Mouse (Mus musculus) liver, embryonic 12.5 days (tissue): Measurements from ENCODE around the gene Alyref. TPM values are rescaled to one million over a fixed set of nuclear protein-coding genes. Genes with fewer than 3 reads are reported as not detected.
"Not testable (repeated sequence)": the region's sequence is repeated elsewhere in the genome, so short reads cannot be mapped to it uniquely, and the experiment has no call there.

Source experiments
- ATAC-seq: fragments of 200-750 bp; cut with Nextera tagmentation; 2 replicates; pipeline ENCODE4 v1.8.0; 2017; ENCODE audit warnings: moderate number of reproducible peaks, mild to moderate bottlenecking, moderate library complexity
- H3K27ac ChIP-seq: fragments of 300-500 bp; sonication (generic); 2 replicates; pipeline ENCODE4 v1.5.1; 2016; ENCODE audit warnings: mild to moderate bottlenecking
- H3K27me3 ChIP-seq: fragments of 300-500 bp; sonication (generic); replicated peaks from 2 replicates; pipeline ENCODE4 v1.6.1; 2016; ENCODE audit warnings: mild to moderate bottlenecking, moderate library complexity
- H3K36me3 ChIP-seq: fragments of 300-500 bp; sonication (generic); 2 replicates; pipeline ENCODE4 v1.6.1; 2016; ENCODE audit warnings: mild to moderate bottlenecking, moderate library complexity
- H3K4me1 ChIP-seq: fragments of 300-500 bp; sonication (generic); 2 replicates; pipeline ENCODE4 v1.6.1; 2016
- H3K4me2 ChIP-seq: fragments of 300-500 bp; sonication (generic); 2 replicates; pipeline ENCODE4 v1.6.1; 2016; ENCODE audit warnings: mild to moderate bottlenecking, moderate library complexity
- H3K4me3 ChIP-seq: fragments of 300-500 bp; sonication (generic); 2 replicates; pipeline ENCODE4 v1.5.1; 2016; ENCODE audit warnings: mild to moderate bottlenecking, moderate library complexity
- H3K9ac ChIP-seq: fragments of 300-500 bp; sonication (generic); 2 replicates; pipeline ENCODE4 v1.6.1; 2016; ENCODE audit warnings: mild to moderate bottlenecking, moderate library complexity
- H3K9me3 ChIP-seq: fragments of 300-500 bp; sonication (generic); replicated peaks from 2 replicates; pipeline ENCODE4 v1.6.1; 2016; ENCODE audit warnings: mild to moderate bottlenecking, moderate library complexity
- WGBS: fragments of 180-500 bp; shearing (Covaris S2); methylation state at CpG from one replicate; pipeline ENCODE4 v1.1.7; 2016; ENCODE audit not compliant: insufficient replicate concordance; 5-methylcytosine and 5-hydroxymethylcytosine counted together
- polyA plus RNA-seq: library from polyadenylated mRNA; unstranded; fragments of >200 nt; fragmentation: Nextera tagmentation; extraction: Ambion mirVana; gene quantifications from 2 replicates; pipeline ENCODE4 v1.2.1, GENCODE M21; 2016

Gene Alyref
- polyA plus RNA-seq, 1 experiment from 2014 or later: 545 TPM

DNA sequence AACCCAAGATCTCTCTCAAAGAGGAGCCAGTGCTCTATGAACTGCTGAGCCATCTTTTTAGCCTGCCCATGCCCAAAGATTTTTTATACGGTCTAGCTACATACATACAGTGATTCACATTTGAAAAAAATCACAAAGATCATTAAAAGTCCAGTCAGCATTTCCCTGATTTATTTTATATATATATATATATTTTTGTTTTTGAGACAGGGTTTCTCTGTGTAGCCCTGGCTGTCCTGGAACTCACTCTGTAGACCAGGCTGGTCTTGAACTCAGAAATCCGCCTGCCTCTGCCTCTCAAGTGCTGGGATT lies 15.2 kb downstream of the Alyref start:
- not testable (repeated sequence) for H3K27me3 ChIP-seq, H3K4me3 ChIP-seq, H3K27ac ChIP-seq, H3K9ac ChIP-seq, H3K4me2 ChIP-seq, H3K9me3 ChIP-seq, ATAC-seq
- Histone ChIP-seq H3K4me1 (peaks cover 39% of the 10 kb centered on the region), H3K36me3 (peaks cover 76% of the 10 kb centered on the region)
- 75% methylated on average over 2 of the region's 2 CpGs for WGBS

DNA sequence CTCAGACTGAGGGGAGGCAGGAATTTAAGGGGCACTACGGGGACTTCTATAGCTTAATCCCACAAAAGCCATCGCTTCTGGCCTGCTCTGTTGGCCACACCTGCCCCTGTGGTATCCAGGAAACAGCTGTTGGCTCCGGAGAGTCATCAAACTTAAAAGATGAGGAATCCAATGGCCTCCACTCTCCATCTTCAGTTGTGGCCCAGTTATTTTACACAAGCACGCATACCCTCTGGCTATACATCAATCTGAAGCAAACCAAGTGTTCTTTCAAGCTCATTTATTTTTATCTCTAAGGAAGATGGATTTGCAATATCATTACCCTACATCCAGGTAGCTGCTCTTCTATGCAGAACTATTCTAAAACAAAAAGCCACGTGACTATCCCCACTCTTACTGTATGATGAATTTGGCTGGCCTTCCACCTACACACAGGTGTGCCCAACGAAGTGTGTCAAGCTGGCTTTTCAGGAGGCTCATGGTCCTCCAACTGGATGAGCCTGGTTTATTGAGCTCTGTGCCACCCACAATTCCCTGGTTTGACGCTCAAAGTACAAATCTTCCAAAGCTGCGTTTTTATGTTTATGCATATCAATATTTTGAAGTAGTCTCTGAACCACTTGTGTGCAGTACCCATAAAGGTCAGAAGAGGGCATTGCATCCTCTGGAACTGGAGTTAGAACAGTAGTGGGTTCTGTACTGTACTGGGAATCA lies 15.7 kb downstream of the Alyref start:
- peaks cover 39% of the 10 kb centered on the region for H3K4me1 ChIP-seq
- no peak for ATAC-seq
- H3K9ac ChIP-seq: peak overlapping the region; percentile 89
- peak overlapping the region; percentile 98 for H3K4me2 ChIP-seq
- H3K9me3 ChIP-seq: no peaks in the 10 kb centered on the region
- H3K36me3 ChIP-seq: peaks cover 76% of the 10 kb centered on the region
- peak overlapping the region; percentile 87 for H3K4me3 ChIP-seq
- no peaks in the 10 kb centered on the region for H3K27me3 ChIP-seq
- peak overlapping the region; percentile 93 for H3K27ac ChIP-seq
- WGBS: 60% methylated on average over 8 of the region's 8 CpGs

DNA sequence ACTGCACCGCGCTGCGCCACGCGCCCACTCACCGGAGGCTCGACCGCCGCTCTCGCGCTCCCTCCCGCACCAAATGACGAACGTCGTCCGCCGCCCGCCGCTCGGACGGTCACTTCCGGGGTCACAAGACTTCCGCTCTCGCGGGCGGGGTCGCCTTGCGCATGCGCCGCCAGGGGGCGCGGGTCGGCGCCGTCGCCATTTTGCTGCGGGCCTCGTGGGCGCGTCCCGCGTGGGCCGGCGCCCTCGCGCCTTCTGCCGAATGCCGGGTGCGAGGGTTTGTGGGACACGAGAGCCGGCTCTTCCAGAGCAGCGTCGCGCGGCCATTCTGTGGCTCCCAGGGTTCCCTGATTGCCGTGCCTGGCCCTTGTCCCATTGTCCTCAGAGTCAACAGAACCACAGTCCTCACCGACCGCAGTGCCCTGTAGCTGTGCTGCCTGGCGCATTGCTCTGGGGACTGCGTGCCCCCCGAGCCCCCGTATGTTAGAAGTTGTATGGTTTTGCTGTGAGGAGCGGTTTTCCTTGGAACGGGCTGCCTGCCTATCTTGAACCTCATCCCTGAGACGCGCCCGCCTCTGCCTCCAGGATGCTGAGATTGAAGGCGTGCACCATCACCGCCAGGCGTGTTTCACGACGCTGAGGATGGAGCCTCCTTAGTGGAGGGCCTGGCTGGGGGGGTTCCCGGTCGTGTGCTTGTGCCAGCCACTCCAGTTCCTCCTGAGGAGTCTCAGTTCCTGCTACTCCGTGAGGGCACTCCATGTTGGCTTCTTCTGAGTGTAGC lies 16.5 kb downstream of the Alyref start, which contains the start of gene Arhgdia:
TSS of gene Arhgdia (minus strand) at position 135 of the 778 bp plus-strand sequence.
- Histone ChIP-seq H3K9me3 (no peaks in the 10 kb centered on the region), H3K4me2 (peak within 1 kb of the TSS; percentile 98), H3K4me1 (peaks cover 46% of the 10 kb centered on the region), H3K4me3 (peak within 1 kb of the TSS; percentile 87), H3K9ac (peak within 1 kb of the TSS; percentile 89), H3K27me3 (no peaks in the 10 kb centered on the region), H3K36me3 (peaks cover 76% of the 10 kb centered on the region), H3K27ac (peak within 1 kb of the TSS; percentile 93)
- peak; percentile 60 for ATAC-seq
- WGBS: 3% methylated on average over 73 of the region's 75 CpGs

DNA sequence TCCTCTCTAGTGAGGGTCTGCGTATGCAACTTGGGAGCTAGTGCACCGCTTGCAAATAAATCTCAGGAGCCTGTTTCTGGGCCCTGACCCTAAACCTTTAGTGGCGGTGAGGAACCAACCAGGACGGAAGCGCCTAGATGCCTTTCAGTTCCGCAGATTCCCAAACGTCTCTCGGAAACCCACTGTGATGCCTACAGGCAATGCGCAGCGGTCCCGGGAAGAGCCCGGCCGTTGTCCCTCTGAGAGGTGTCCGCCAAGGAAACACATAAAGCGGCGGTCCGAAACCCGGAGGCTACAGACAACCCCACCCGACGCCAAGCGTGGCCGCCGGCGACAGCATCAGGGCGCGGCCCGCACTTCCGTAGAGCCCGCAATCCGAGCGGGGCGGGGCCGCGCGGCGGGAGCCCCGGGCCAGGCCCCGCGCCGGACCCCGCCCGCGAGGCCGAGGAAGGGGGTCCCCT lies 17.3 kb downstream of the Alyref start:
- Histone ChIP-seq H3K4me3 (peak overlapping the region; percentile 87), H3K27ac (peak overlapping the region; percentile 93), H3K4me1 (peaks cover 48% of the 10 kb centered on the region), H3K27me3 (no peaks in the 10 kb centered on the region), H3K9ac (peak overlapping the region; percentile 89), H3K4me2 (peak overlapping the region; percentile 98), H3K36me3 (peaks cover 71% of the 10 kb centered on the region), H3K9me3 (no peaks in the 10 kb centered on the region)
- peak; percentile 68 for ATAC-seq
- under 1% methylated on average over 43 of the region's 44 CpGs for WGBS

- peak overlapping the region; percentile 93 for H3K27ac ChIP-seq
- H3K27me3 ChIP-seq: no peaks in the 10 kb centered on the region
- ATAC-seq: no peak
- H3K36me3 ChIP-seq: peaks cover 63% of the 10 kb centered on the region
- peaks cover 52% of the 10 kb centered on the region for H3K4me1 ChIP-seq
- 45% methylated on average over 7 of the region's 7 CpGs for WGBS
- H3K4me3 ChIP-seq: peak overlapping the region; percentile 87
- H3K9me3 ChIP-seq: no peaks in the 10 kb centered on the region
- peak overlapping the region; percentile 89 for H3K9ac ChIP-seq
- H3K4me2 ChIP-seq: peak overlapping the region; percentile 98
Observed at GRCm38 (mm10) chr11:120580190-120580589, 18.0 kb downstream of the Alyref start.

DNA sequence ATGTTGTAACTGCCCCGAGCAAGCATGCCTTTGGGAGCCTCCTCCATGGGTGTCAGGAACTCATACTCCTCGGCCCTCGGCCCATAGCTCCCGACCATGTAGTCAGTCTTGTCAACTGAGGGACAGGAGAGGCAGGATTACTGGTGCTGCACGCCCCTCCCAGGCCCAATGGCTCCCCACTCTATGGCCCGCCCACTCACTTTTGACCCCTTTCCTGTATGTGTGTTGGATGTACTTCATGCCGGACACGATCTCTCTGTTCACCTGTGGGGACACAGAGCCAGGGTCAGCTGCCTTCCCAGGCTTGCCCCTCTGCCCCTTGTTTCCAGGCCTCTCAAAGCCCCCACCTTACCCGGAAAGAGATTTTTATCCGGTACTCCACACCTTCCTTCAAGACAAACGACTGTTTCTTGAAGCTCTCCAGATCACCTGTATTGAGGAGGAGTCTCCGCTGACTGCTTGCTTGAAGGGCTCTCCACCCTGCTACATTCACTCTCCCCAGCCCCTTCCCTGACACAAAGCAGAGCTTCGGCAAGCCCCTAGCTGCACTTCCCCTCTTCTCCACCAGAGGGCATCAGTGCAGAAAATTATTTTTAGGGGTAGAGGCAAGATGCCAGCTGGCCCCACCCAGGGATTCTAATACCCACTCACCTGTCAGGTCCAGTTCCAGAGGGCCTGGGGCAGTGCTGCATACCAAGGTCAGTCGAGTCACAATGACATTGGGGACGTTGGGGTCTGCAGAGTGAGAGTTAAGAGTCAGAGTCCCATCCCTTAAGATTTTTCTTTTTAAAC lies 18.7 kb downstream of the Alyref start:
- Histone ChIP-seq H3K9ac (0 out of 2 replicates have a peak overlapping the region, but pooled peaks have one; percentile 23), H3K9me3 (no peaks in the 10 kb centered on the region), H3K27ac (peak overlapping the region; percentile 93), H3K27me3 (no peaks in the 10 kb centered on the region), H3K4me3 (peak overlapping the region; percentile 87), H3K4me2 (peak overlapping the region; percentile 98), H3K4me1 (peaks cover 57% of the 10 kb centered on the region), H3K36me3 (peaks cover 57% of the 10 kb centered on the region)
- ATAC-seq: no peak
- WGBS: 60% methylated on average over 15 of the region's 15 CpGs

GRCm38 (mm10) chr11:120578694-120579243 lies 19.4 kb downstream of the Alyref start:
- H3K9me3 ChIP-seq: no peaks in the 10 kb centered on the region
- peaks cover 62% of the 10 kb centered on the region for H3K4me1 ChIP-seq
- H3K4me3 ChIP-seq: no peak overlapping the region
- ATAC-seq: no peak
- peaks cover 49% of the 10 kb centered on the region for H3K36me3 ChIP-seq
- WGBS: 86% methylated on average over 10 of the region's 11 CpGs
- H3K9ac ChIP-seq: 0 out of 2 replicates have a peak overlapping the region, but pooled peaks have one; percentile 23
- no peaks in the 10 kb centered on the region for H3K27me3 ChIP-seq
- H3K4me2 ChIP-seq: 0 out of 2 replicates have a peak overlapping the region, but pooled peaks have one; percentile 98
- peak overlapping the region; percentile 45; the same call in 1 of the 2 replicates for H3K27ac ChIP-seq

- no peak overlapping the region for H3K9ac ChIP-seq
- 79% methylated on average over 10 of the region's 10 CpGs for WGBS
- H3K36me3 ChIP-seq: peaks cover 43% of the 10 kb centered on the region
- no peak overlapping the region for H3K4me3 ChIP-seq
- peaks cover 62% of the 10 kb centered on the region for H3K4me1 ChIP-seq
- no peak for ATAC-seq
- peak overlapping the region; percentile 67 for H3K27ac ChIP-seq
- no peaks in the 10 kb centered on the region for H3K9me3 ChIP-seq
- H3K27me3 ChIP-seq: no peaks in the 10 kb centered on the region
- no peak overlapping the region for H3K4me2 ChIP-seq
Observed at GRCm38 (mm10) chr11:120578024-120578693, 20.0 kb downstream of the Alyref start.

DNA sequence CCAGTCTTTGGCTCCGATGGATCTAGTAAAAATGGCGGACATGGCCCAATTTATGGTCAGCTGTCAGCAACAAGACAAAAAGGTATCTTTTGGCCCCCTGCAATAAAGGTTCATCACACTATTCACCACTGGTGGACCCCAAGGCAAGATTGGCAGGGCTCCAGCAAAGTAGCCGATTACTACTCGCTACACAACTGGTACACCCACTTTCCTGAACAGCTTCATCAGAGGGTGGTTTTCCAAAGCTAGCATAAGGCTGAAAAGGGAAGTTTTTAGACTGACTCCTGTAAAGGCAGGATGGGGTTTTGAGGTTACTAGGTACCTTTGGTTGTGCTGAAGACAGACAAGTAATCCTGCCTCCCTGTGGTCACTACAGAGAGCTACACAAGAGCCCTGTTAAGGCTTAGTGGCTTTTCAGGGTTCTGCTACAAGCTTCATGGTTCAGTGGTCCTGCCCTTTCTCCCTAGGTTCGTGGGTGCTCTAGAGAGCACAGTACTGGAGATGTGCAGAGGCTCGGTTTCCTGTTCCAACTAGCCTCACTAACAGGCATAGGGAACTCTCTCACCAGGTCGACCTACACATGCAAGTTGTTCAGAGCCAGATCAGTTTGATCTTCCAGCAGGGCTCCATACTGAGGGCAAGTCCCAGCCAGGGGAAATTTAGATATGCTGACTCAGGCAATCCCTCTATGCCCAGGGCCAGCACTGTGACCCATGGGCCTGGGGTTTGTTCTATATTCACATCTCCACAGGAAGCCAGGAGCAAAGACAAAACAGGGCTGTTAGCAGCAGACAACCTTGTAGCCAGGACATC lies 20.7 kb downstream of the Alyref start:
- no peak overlapping the region for H3K4me2 ChIP-seq
- H3K9me3 ChIP-seq: no peaks in the 10 kb centered on the region
- no peaks in the 10 kb centered on the region for H3K27me3 ChIP-seq
- no peak overlapping the region for H3K4me3 ChIP-seq
- H3K4me1 ChIP-seq: peaks cover 60% of the 10 kb centered on the region
- H3K36me3 ChIP-seq: peaks cover 40% of the 10 kb centered on the region
- ATAC-seq: no peak
- 79% methylated on average over 7 of the region's 7 CpGs for WGBS
- H3K27ac ChIP-seq: peak overlapping the region; percentile 67
- H3K9ac ChIP-seq: no peak overlapping the region

GRCm38 (mm10) chr11:120576365-120576981 lies 21.7 kb downstream of the Alyref start:
- Histone ChIP-seq H3K4me1 (peaks cover 60% of the 10 kb centered on the region), H3K36me3 (peaks cover 40% of the 10 kb centered on the region), H3K27ac (peak overlapping the region; percentile 67), H3K4me3 (no peak overlapping the region), H3K9me3 (no peaks in the 10 kb centered on the region), H3K27me3 (no peaks in the 10 kb centered on the region), H3K4me2 (no peak overlapping the region), H3K9ac (no peak overlapping the region)
- no peak for ATAC-seq
- WGBS: 80% methylated on average over 3 of the region's 3 CpGs
